Mouse (Mus musculus) cerebellum, adult 2 months (tissue): Measurements from ENCODE around the gene Rabac1.

Experiments used
- CTCF ChIP-seq: fragments of 200-500 bp; IDR thresholded peaks from 2 replicates; pipeline ENCODE4 v1.5.1; 2011; ENCODE audit warnings: low read depth, mild to moderate bottlenecking, control low read depth, low read length, moderate library complexity, borderline replicate concordance; ENCODE audit not compliant: insufficient read depth
- POLR2A ChIP-seq: fragments of 200-500 bp; IDR thresholded peaks from 2 replicates; pipeline ENCODE4 v1.6.1; 2011; ENCODE audit warnings: low read length, control low read depth, borderline replicate concordance; ENCODE audit not compliant: insufficient read depth

- TF ChIP-seq POLR2A, result no peak
- TF ChIP-seq CTCF, result no peak
These were observed 23.8 kb downstream of the Rabac1 start for GRCm38 (mm10) chr7:24948774-24949173.
